Mouse (Mus musculus) heart, adult 2 months (tissue): ENCODE measurements at regions not wholly inside any gene's neighbourhood (a gene's known extent, or its start where the extent isn't known, plus 50 kb on each side); places are given as distances from the start of the nearest gene placed in this dataset.

Experiments used
- DNase-seq, 2 experiments: peaks; one replicate each; pipeline ENCODE4 v3.0.0; 2021
- H3K27ac ChIP-seq: fragments of 200-600 bp; 2 replicates; pipeline ENCODE4 v1.8.1; 2022
- H3K27me3 ChIP-seq: fragments of 200-500 bp; 2 replicates; pipeline ENCODE4 v1.6.1; 2012; ENCODE audit warnings: mild to moderate bottlenecking, low read length, inconsistent platforms, mixed read lengths; ENCODE audit not compliant: control insufficient read depth, insufficient read depth
- H3K36me3 ChIP-seq: fragments of 200-500 bp; 2 replicates; pipeline ENCODE4 v1.6.1; 2012; ENCODE audit warnings: low read length, inconsistent platforms; ENCODE audit not compliant: control insufficient read depth, insufficient read depth
- H3K4me1 ChIP-seq: fragments of 200-500 bp; 2 replicates; pipeline ENCODE4 v1.6.1; 2011; ENCODE audit warnings: low read length; ENCODE audit not compliant: control insufficient read depth, insufficient read depth
- H3K4me3 ChIP-seq: fragments of 200-600 bp; 2 replicates; pipeline ENCODE4 v1.8.1; 2022
- H3K79me2 ChIP-seq: fragments of 200-500 bp; replicated peaks from 2 replicates; pipeline ENCODE4 v1.6.1; 2012; ENCODE audit warnings: mild to moderate bottlenecking, inconsistent platforms, low read length, moderate library complexity, mixed read lengths; ENCODE audit not compliant: control insufficient read depth, insufficient read depth
- H3K9ac ChIP-seq: fragments of 200-500 bp; 2 replicates; pipeline ENCODE4 v1.6.1; 2012; ENCODE audit warnings: low read depth, mild to moderate bottlenecking, control low read depth, inconsistent platforms, low read length, mixed read lengths
- CTCF ChIP-seq: fragments of 200-600 bp; IDR thresholded peaks from 2 replicates; pipeline ENCODE4 v1.8.1; 2022; ENCODE audit warnings: antibody characterized with exemption, mild to moderate bottlenecking, moderate library complexity
- EP300 ChIP-seq: fragments of 200-500 bp; IDR thresholded peaks from 2 replicates; pipeline ENCODE4 v1.6.1; 2011; ENCODE audit warnings: low read depth, low read length, control low read depth; ENCODE audit not compliant: insufficient read depth
- POLR2A ChIP-seq: fragments of 200-500 bp; IDR thresholded peaks from 2 replicates; pipeline ENCODE4 v1.6.1; 2011; ENCODE audit warnings: mild to moderate bottlenecking, low read depth, low read length, control low read depth; ENCODE audit not compliant: insufficient read depth
- WGBS: fragments of 180-500 bp; shearing (Covaris S2); methylation state at CpG from one replicate; pipeline ENCODE4 v1.1.7; 2018; 5-methylcytosine and 5-hydroxymethylcytosine counted together
- intact Hi-C: fragments of 180-260 bp; cut with DNase I; formaldehyde crosslinking; loops from one replicate; pipeline ENCODE4 v1.15.1; 2025

GRCm38 (mm10) chr13:29015605-29015994 is 62.1 kb upstream of the Sox4 start:
- H3K4me1 ChIP-seq = no peaks in the 10 kb centered on the region
- H3K9ac ChIP-seq = no peak overlapping the region
- no peaks in the 10 kb centered on the region for H3K36me3 ChIP-seq
- H3K27ac ChIP-seq = no peak overlapping the region
- no peaks in the 10 kb centered on the region for H3K79me2 ChIP-seq
- no peak overlapping the region for H3K4me3 ChIP-seq
- DNase-seq = no peak
- no peaks in the 10 kb centered on the region for H3K27me3 ChIP-seq
- intact Hi-C loops = no loop called here
- TF ChIP-seq CTCF (no peak), POLR2A (no peak), EP300 (no peak)
- 72% methylated on average over 9 of the region's 9 CpGs for WGBS

- no peak overlapping the region for H3K4me3 ChIP-seq
Observed at GRCm38 (mm10) chr13:29014827-29015604, 61.5 kb upstream of the Sox4 start.

GRCm38 (mm10) chr13:29014066-29014826 is 60.7 kb upstream of the Sox4 start:
- Histone ChIP-seq H3K27me3 (no peaks in the 10 kb centered on the region), H3K4me1 (no peaks in the 10 kb centered on the region), H3K27ac (no peak overlapping the region), H3K79me2 (no peaks in the 10 kb centered on the region), H3K36me3 (no peaks in the 10 kb centered on the region), H3K9ac (no peak overlapping the region), H3K4me3 (0 out of 2 replicates have a peak overlapping the region, but pooled peaks have one; percentile 10)
- 67% methylated on average over 15 of the region's 15 CpGs for WGBS
- intact Hi-C loops = no loop called here
- TF ChIP-seq CTCF = no peak
- TF ChIP-seq POLR2A = no peak
- TF ChIP-seq EP300 = no peak
- no peak for DNase-seq

More at GRCm38 (mm10) chr13:29014827-29015604, 61.5 kb upstream of the Sox4 start:
- WGBS = 76% methylated on average over 13 of the region's 13 CpGs
- H3K4me1 ChIP-seq = no peaks in the 10 kb centered on the region
- TF ChIP-seq POLR2A = no peak
- no peak for TF ChIP-seq EP300
- TF ChIP-seq CTCF = no peak
- H3K9ac ChIP-seq = no peak overlapping the region
- H3K27me3 ChIP-seq = no peaks in the 10 kb centered on the region
- no peak overlapping the region for H3K27ac ChIP-seq
- H3K79me2 ChIP-seq = no peaks in the 10 kb centered on the region
- no peak for DNase-seq
- H3K36me3 ChIP-seq = no peaks in the 10 kb centered on the region
- intact Hi-C loops = no loop called here

- no peaks in the 10 kb centered on the region for H3K36me3 ChIP-seq
Observed at GRCm38 (mm10) chr13:29006467-29006866, 53.0 kb upstream of the Sox4 start.

More at GRCm38 (mm10) chr13:29006467-29006866, 53.0 kb upstream of the Sox4 start:
- intact Hi-C loops = no loop called here
- Histone ChIP-seq H3K4me3 (no peak overlapping the region), H3K4me1 (no peaks in the 10 kb centered on the region), H3K27ac (no peak overlapping the region), H3K79me2 (no peaks in the 10 kb centered on the region), H3K9ac (no peak overlapping the region), H3K27me3 (no peaks in the 10 kb centered on the region)
- TF ChIP-seq CTCF (no peak), POLR2A (no peak), EP300 (no peak)
- DNase-seq = no peak
